Mouse (Mus musculus): ENCODE data around the gene Rab11fip4. TPM values are rescaled to one million over a fixed set of nuclear protein-coding genes. Genes with fewer than 3 reads are reported as not detected.

Gene Rab11fip4
- polyA plus RNA-seq, 1 experiment from 2014 or later = 28.5 TPM

GRCm38 (mm10) chr11:79711766-79712369, 120.9 kb downstream of the Rab11fip4 start:
- no peak for ATAC-seq (ENCODE audit: low FRiP score)
- WGBS = 1% methylated on average over 46 of the region's 46 CpGs
- Histone ChIP-seq H3K9me3 (replicated peaks) (no peaks in the 10 kb centered on the region), H3K4me1 (peaks cover 13% of the 10 kb centered on the region), H3K36me3 (no peaks in the 10 kb centered on the region), H3K4me2 (replicated peaks) (peak overlapping the region; percentile 97), H3K27me3 (peaks cover 60% of the 10 kb centered on the region), H3K9ac (peak overlapping the region; percentile 75), H3K4me3 (peak overlapping the region; percentile 61), H3K27ac (no peak overlapping the region)

GRCm38 (mm10) chr11:79713184-79713583, 122.2 kb downstream of the Rab11fip4 start:
- H3K4me2 ChIP-seq (replicated peaks) = 0 out of 2 replicates have a peak overlapping the region, but pooled peaks have one; percentile 6
- H3K27me3 ChIP-seq = peaks cover 60% of the 10 kb centered on the region
- H3K4me1 ChIP-seq = peaks cover 13% of the 10 kb centered on the region
- ATAC-seq (ENCODE audit: low FRiP score) = no peak
- H3K9me3 ChIP-seq (replicated peaks) = no peaks in the 10 kb centered on the region
- 53% methylated on average over 6 of the region's 6 CpGs for WGBS
- no peak overlapping the region for H3K27ac ChIP-seq
- H3K36me3 ChIP-seq = no peaks in the 10 kb centered on the region
- H3K4me3 ChIP-seq = no peak overlapping the region
- H3K9ac ChIP-seq = no peak overlapping the region; the same call in 1 of the 2 replicates

GRCm38 (mm10) chr11:79713678-79714077, 122.7 kb downstream of the Rab11fip4 start:
- Histone ChIP-seq H3K4me1 (peaks cover 13% of the 10 kb centered on the region), H3K27me3 (peaks cover 57% of the 10 kb centered on the region), H3K4me3 (no peak overlapping the region), H3K9me3 (replicated peaks) (no peaks in the 10 kb centered on the region), H3K9ac (no peak overlapping the region), H3K36me3 (no peaks in the 10 kb centered on the region), H3K4me2 (replicated peaks) (0 out of 2 replicates have a peak overlapping the region, but pooled peaks have one; percentile 6), H3K27ac (no peak overlapping the region)
- WGBS = 74% methylated on average over 4 of the region's 4 CpGs
- no peak for ATAC-seq (ENCODE audit: low FRiP score)

GRCm38 (mm10) chr11:79714082-79714742, 123.2 kb downstream of the Rab11fip4 start:
- Histone ChIP-seq H3K4me1 (peaks cover 13% of the 10 kb centered on the region), H3K27me3 (peaks cover 52% of the 10 kb centered on the region)
- WGBS = 73% methylated on average over 13 of the region's 13 CpGs

GRCm38 (mm10) chr11:79714743-79715110, 123.7 kb downstream of the Rab11fip4 start:
- H3K9me3 ChIP-seq (replicated peaks) = no peaks in the 10 kb centered on the region
- H3K4me3 ChIP-seq = no peak overlapping the region
- peaks cover 49% of the 10 kb centered on the region for H3K27me3 ChIP-seq
- no peak for ATAC-seq (ENCODE audit: low FRiP score)
- no peak overlapping the region for H3K9ac ChIP-seq
- no peak overlapping the region for H3K4me2 ChIP-seq (replicated peaks)
- H3K27ac ChIP-seq = no peak overlapping the region
- H3K4me1 ChIP-seq = peaks cover 12% of the 10 kb centered on the region
- no peaks in the 10 kb centered on the region for H3K36me3 ChIP-seq
- WGBS = 85% methylated on average over 6 of the region's 6 CpGs

More at GRCm38 (mm10) chr11:79714082-79714742, 123.2 kb downstream of the Rab11fip4 start:
- H3K36me3 ChIP-seq = no peaks in the 10 kb centered on the region
- no peak overlapping the region for H3K4me3 ChIP-seq
- ATAC-seq (ENCODE audit: low FRiP score) = no peak
- no peaks in the 10 kb centered on the region for H3K9me3 ChIP-seq (replicated peaks)
- 0 out of 2 replicates have a peak overlapping the region, but pooled peaks have one; percentile 6 for H3K4me2 ChIP-seq (replicated peaks)
- no peak overlapping the region for H3K27ac ChIP-seq
- no peak overlapping the region for H3K9ac ChIP-seq

- ATAC-seq (ENCODE audit: low FRiP score) = no peak
- no peak overlapping the region for H3K4me3 ChIP-seq
- H3K27ac ChIP-seq = no peak overlapping the region
- H3K36me3 ChIP-seq = no peaks in the 10 kb centered on the region
- WGBS = 71% methylated on average over 8 of the region's 8 CpGs
- no peaks in the 10 kb centered on the region for H3K9me3 ChIP-seq (replicated peaks)
- peaks cover 43% of the 10 kb centered on the region for H3K27me3 ChIP-seq
- peaks cover 8% of the 10 kb centered on the region; the same call in 1 of the 2 replicates for H3K4me1 ChIP-seq
- no peak overlapping the region for H3K9ac ChIP-seq
- no peak overlapping the region for H3K4me2 ChIP-seq (replicated peaks)
Observed at GRCm38 (mm10) chr11:79715316-79715715, 124.3 kb downstream of the Rab11fip4 start.

GRCm38 (mm10) chr11:79715733-79716452, 124.9 kb downstream of the Rab11fip4 start:
- no peaks in the 10 kb centered on the region for H3K9me3 ChIP-seq (replicated peaks)

GRCm38 (mm10) chr11:79716453-79716749, 125.4 kb downstream of the Rab11fip4 start:
- peaks cover 7% of the 10 kb centered on the region; the same call in 1 of the 2 replicates for H3K4me1 ChIP-seq
- H3K4me3 ChIP-seq = no peak overlapping the region
- peaks cover 34% of the 10 kb centered on the region for H3K27me3 ChIP-seq
- H3K36me3 ChIP-seq = no peaks in the 10 kb centered on the region
- no peak overlapping the region for H3K27ac ChIP-seq
- WGBS = 83% methylated on average over 2 of the region's 2 CpGs
- H3K9me3 ChIP-seq (replicated peaks) = no peaks in the 10 kb centered on the region
- H3K9ac ChIP-seq = no peak overlapping the region
- no peak for ATAC-seq (ENCODE audit: low FRiP score)
- no peak overlapping the region for H3K4me2 ChIP-seq (replicated peaks)

More at GRCm38 (mm10) chr11:79715733-79716452, 124.9 kb downstream of the Rab11fip4 start:
- WGBS = 85% methylated on average over 6 of the region's 6 CpGs
- Histone ChIP-seq H3K4me3 (no peak overlapping the region), H3K4me2 (replicated peaks) (no peak overlapping the region), H3K4me1 (peaks cover 11% of the 10 kb centered on the region; the same call in 1 of the 2 replicates), H3K36me3 (no peaks in the 10 kb centered on the region), H3K27me3 (peaks cover 38% of the 10 kb centered on the region), H3K27ac (no peak overlapping the region), H3K9ac (no peak overlapping the region)
- no peak for ATAC-seq (ENCODE audit: low FRiP score)

GRCm38 (mm10) chr11:79717271-79717670, 126.3 kb downstream of the Rab11fip4 start:
- Histone ChIP-seq H3K27ac (no peak overlapping the region), H3K4me2 (replicated peaks) (no peak overlapping the region), H3K9me3 (replicated peaks) (no peaks in the 10 kb centered on the region), H3K36me3 (no peaks in the 10 kb centered on the region), H3K4me3 (no peak overlapping the region), H3K9ac (no peak overlapping the region), H3K4me1 (peaks cover 5% of the 10 kb centered on the region; the same call in 1 of the 2 replicates), H3K27me3 (peaks cover 25% of the 10 kb centered on the region)
- 74% methylated on average over 3 of the region's 3 CpGs for WGBS
- ATAC-seq (ENCODE audit: low FRiP score) = no peak

- no peaks in the 10 kb centered on the region for H3K36me3 ChIP-seq
- no peak overlapping the region for H3K27ac ChIP-seq
- WGBS = 85% methylated on average over 7 of the region's 7 CpGs
- H3K9me3 ChIP-seq (replicated peaks) = no peaks in the 10 kb centered on the region
- H3K4me1 ChIP-seq = 0 out of 2 replicates have a peak, but pooled peaks cover 3% of the 10 kb centered on the region
- H3K4me3 ChIP-seq = no peak overlapping the region
- H3K9ac ChIP-seq = no peak overlapping the region
- H3K27me3 ChIP-seq = peaks cover 20% of the 10 kb centered on the region
- no peak overlapping the region for H3K4me2 ChIP-seq (replicated peaks)
- no peak for ATAC-seq (ENCODE audit: low FRiP score)
Observed at GRCm38 (mm10) chr11:79717801-79718200, 126.8 kb downstream of the Rab11fip4 start.

- H3K9ac ChIP-seq = no peak overlapping the region
- H3K4me1 ChIP-seq = 0 out of 2 replicates have a peak, but pooled peaks cover 3% of the 10 kb centered on the region
- ATAC-seq (ENCODE audit: low FRiP score) = no peak
- no peaks in the 10 kb centered on the region for H3K36me3 ChIP-seq
- WGBS = 66% methylated on average over 6 of the region's 6 CpGs
- no peaks in the 10 kb centered on the region for H3K9me3 ChIP-seq (replicated peaks)
- H3K27me3 ChIP-seq = peaks cover 16% of the 10 kb centered on the region
- no peak overlapping the region for H3K4me3 ChIP-seq
- H3K27ac ChIP-seq = no peak overlapping the region
- H3K4me2 ChIP-seq (replicated peaks) = no peak overlapping the region
Observed at GRCm38 (mm10) chr11:79718202-79718601, 127.2 kb downstream of the Rab11fip4 start.

- WGBS = 89% methylated on average over 8 of the region's 8 CpGs
- Histone ChIP-seq H3K36me3 (no peaks in the 10 kb centered on the region), H3K4me3 (no peak overlapping the region), H3K9me3 (replicated peaks) (no peaks in the 10 kb centered on the region), H3K4me1 (0 out of 2 replicates have a peak, but pooled peaks cover 3% of the 10 kb centered on the region), H3K9ac (no peak overlapping the region), H3K27me3 (peaks cover 10% of the 10 kb centered on the region), H3K4me2 (replicated peaks) (no peak overlapping the region), H3K27ac (no peak overlapping the region)
- ATAC-seq (ENCODE audit: low FRiP score) = no peak
Observed at GRCm38 (mm10) chr11:79718829-79719346, 127.9 kb downstream of the Rab11fip4 start.
